8 mouse cellular contexts compared by ENCODE assay signal in the genomic region with DNA sequence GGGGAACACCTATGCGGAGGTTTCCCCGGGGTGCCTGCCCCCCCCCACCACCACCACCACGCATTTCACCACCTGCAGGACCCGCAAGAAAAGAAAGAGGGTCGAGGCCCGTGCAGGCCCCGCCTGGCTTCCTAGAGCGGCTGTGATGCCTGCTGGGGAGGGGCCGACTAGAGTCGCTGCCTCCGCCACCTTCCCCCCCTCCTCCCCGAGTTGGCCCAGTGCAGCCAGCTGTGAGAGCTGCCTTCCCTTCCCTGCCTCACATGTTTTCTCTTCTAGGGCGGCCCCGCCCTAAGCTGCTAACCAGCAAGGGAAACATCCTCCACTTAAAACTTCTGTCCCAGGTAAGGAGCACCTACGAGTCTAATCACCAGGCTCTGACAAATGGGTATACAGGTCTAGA. TPM values are rescaled to one million over a fixed set of nuclear protein-coding genes. Genes with fewer than 3 reads are reported as not detected.
A peak's percentile ranks its signal among the peaks of the same experiment; 100 is the strongest.
DNase-seq lines count a peak whose midpoint lies in the region; ATAC-seq and TF ChIP-seq lines count a peak whose summit lies in the region.
"Not testable (repeated sequence)": the region's sequence is repeated elsewhere in the genome, so short reads cannot be mapped to it uniquely, and the experiment has no call there.

No protein-coding gene starts in this region.

- not testable (repeated sequence) for TF ChIP-seq CTCF in lung, embryonic 14.5 days (IDR thresholded peaks at IDR 0.05; ENCODE audit: low read depth)

- not testable (repeated sequence) for ATAC-seq in embryonic facial prominence, embryonic 12.5 days (ENCODE audit: insufficient number of reproducible peaks, insufficient read depth, low FRiP score, low TSS enrichment); heart, embryonic 11.5 days (replicated peaks; ENCODE audit: insufficient number of reproducible peaks, low FRiP score, low TSS enrichment); hindbrain, embryonic 14.5 days (ENCODE audit: low FRiP score); lung, embryonic 14.5 days (ENCODE audit: insufficient read depth); midbrain, embryonic 16.5 days

- peak overlapping the region; percentile 48 for H3K4me2 ChIP-seq in embryonic facial prominence, embryonic 12.5 days (replicated peaks)
- H3K4me2 ChIP-seq in heart, embryonic 11.5 days, result peak overlapping the region; percentile 58
- H3K4me2 ChIP-seq in hindbrain, embryonic 14.5 days (replicated peaks), result peak overlapping the region; percentile 24
- H3K4me2 ChIP-seq in lung, embryonic 14.5 days, result peak overlapping the region; percentile 54
- H3K4me2 ChIP-seq in midbrain, embryonic 16.5 days (ENCODE audit: low read length), result peak overlapping the region; percentile 21; the same call in 1 of the 2 replicates

- H3K9ac ChIP-seq in embryonic facial prominence, embryonic 12.5 days; hindbrain, embryonic 14.5 days; midbrain, embryonic 16.5 days (ENCODE audit: low read depth, low read length): not testable (repeated sequence)
- H3K9ac ChIP-seq in heart, embryonic 11.5 days (ENCODE audit: low read depth, low read length), result peak overlapping the region; percentile 44
- H3K9ac ChIP-seq in lung, embryonic 14.5 days, result peak overlapping the region; percentile 23; the same call in 1 of the 2 replicates

- H3K4me3 ChIP-seq in embryonic facial prominence, embryonic 12.5 days, result peak overlapping the region; percentile 30
- H3K4me3 ChIP-seq in heart, embryonic 11.5 days (ENCODE audit: low read depth, low read length), result peak overlapping the region; percentile 20; the same call in 1 of the 2 replicates
- not testable (repeated sequence) for H3K4me3 ChIP-seq in hindbrain, embryonic 14.5 days (replicated peaks; ENCODE audit: low read length); midbrain, embryonic 16.5 days (ENCODE audit: low read depth, low read length)
- H3K4me3 ChIP-seq in lung, embryonic 14.5 days (ENCODE audit: low read depth, low read length), result peak overlapping the region; percentile 31

- H3K36me3 ChIP-seq in embryonic facial prominence, embryonic 12.5 days; heart, embryonic 11.5 days (ENCODE audit: control insufficient read depth, insufficient read depth, low read length); hindbrain, embryonic 14.5 days (replicated peaks; ENCODE audit: control insufficient read depth, insufficient read depth); lung, embryonic 14.5 days (ENCODE audit: insufficient read depth); midbrain, embryonic 16.5 days (ENCODE audit: control insufficient read depth, insufficient read depth, low read length): not testable (repeated sequence)

- H3K27ac ChIP-seq in embryonic facial prominence, embryonic 12.5 days; heart, embryonic 11.5 days (ENCODE audit: low read depth, low read length); hindbrain, embryonic 14.5 days; lung, embryonic 14.5 days (ENCODE audit: low read depth); midbrain, embryonic 16.5 days (ENCODE audit: low read length): not testable (repeated sequence)

- not testable (repeated sequence) for H3K4me1 ChIP-seq in embryonic facial prominence, embryonic 12.5 days; heart, embryonic 11.5 days (ENCODE audit: control insufficient read depth, insufficient read depth, low read length); hindbrain, embryonic 14.5 days (replicated peaks; ENCODE audit: control insufficient read depth, insufficient read depth, low read length); lung, embryonic 14.5 days (ENCODE audit: insufficient read depth); midbrain, embryonic 16.5 days (ENCODE audit: control insufficient read depth, insufficient read depth, low read length)

- not testable (repeated sequence) for H3K27me3 ChIP-seq in embryonic facial prominence, embryonic 12.5 days; heart, embryonic 11.5 days (ENCODE audit: control insufficient read depth, insufficient read depth, low read length); hindbrain, embryonic 14.5 days (ENCODE audit: control insufficient read depth, insufficient read depth, low read length); lung, embryonic 14.5 days (ENCODE audit: insufficient read depth, low read length); midbrain, embryonic 16.5 days (ENCODE audit: control insufficient read depth, insufficient read depth, low read depth, low read length)

- H3K9me3 ChIP-seq in embryonic facial prominence, embryonic 12.5 days; heart, embryonic 11.5 days (replicated peaks; ENCODE audit: control insufficient read depth, low read length); hindbrain, embryonic 14.5 days (ENCODE audit: control insufficient read depth, low read length); lung, embryonic 14.5 days (ENCODE audit: low read depth, low read length); midbrain, embryonic 16.5 days (replicated peaks; ENCODE audit: control insufficient read depth, low read length, poor library complexity, severe bottlenecking): not testable (repeated sequence)

- peak; percentile 50 for DNase-seq in ES-CJ7 (ENCODE audit: low read depth, low spot score)
- DNase-seq in hindbrain, embryonic 14.5 days (ENCODE audit: low spot score), result not testable (repeated sequence)
- DNase-seq in kidney, postnatal 14 days, result peak; percentile 1
- peak; percentile 8 for DNase-seq in lung, embryonic 14.5 days
- peak; percentile 6 for DNase-seq in thymus, postnatal 14 days

- 22% methylated on average over 15 of the region's 15 CpGs for WGBS in embryonic facial prominence, embryonic 12.5 days
- 12% methylated on average over 12 of the region's 15 CpGs for WGBS in heart, embryonic 11.5 days (ENCODE audit: insufficient replicate concordance)
- WGBS in hindbrain, embryonic 14.5 days, result 35% methylated on average over 14 of the region's 15 CpGs
- 20% methylated on average over 15 of the region's 15 CpGs for WGBS in lung, embryonic 14.5 days
- WGBS in midbrain, embryonic 16.5 days, result 21% methylated on average over 13 of the region's 15 CpGs

RNA-seq across cellular contexts. Expression of a gene that starts 52.8 kb away (rescaled TPM):
- polyA plus RNA-seq in embryonic facial prominence, embryonic 12.5 days (2016; fragmentation: Nextera tagmentation; extraction: Ambion mirVana), result 23.0 and 24.1 TPM in 2 replicates
- 23.8 and 26.0 TPM in 2 replicates for polyA plus RNA-seq in heart, embryonic 11.5 days (2014; fragmentation: Nextera tagmentation; extraction: Ambion mirVana)
- polyA plus RNA-seq in hindbrain, embryonic 14.5 days (2014; fragmentation: Nextera tagmentation; extraction: Ambion mirVana), result 27.1 and 27.4 TPM in 2 replicates
- 22.2 and 27.9 TPM in 2 replicates for polyA plus RNA-seq in lung, embryonic 14.5 days (2014; fragmentation: Nextera tagmentation; extraction: Ambion mirVana)
- polyA plus RNA-seq in midbrain, embryonic 16.5 days (2015; fragmentation: Nextera tagmentation; extraction: Ambion mirVana), result 20.6 and 22.5 TPM in 2 replicates
